Mouse (Mus musculus) ES-Bruce4 (cell line): Measurements from ENCODE around the gene Stau1.

Experiments used
- CTCF ChIP-seq: IDR thresholded peaks from one replicate; pipeline ENCODE4 v1.8.1; 2011; ENCODE audit warnings: low read depth, low read length
- EP300 ChIP-seq: IDR thresholded peaks from 2 replicates; pipeline ENCODE4 v1.6.1; 2011; ENCODE audit warnings: low read depth, low read length; ENCODE audit not compliant: insufficient read depth
- POLR2A ChIP-seq: IDR thresholded peaks from one replicate; pipeline ENCODE4 v1.8.1; 2011; ENCODE audit warnings: low read length; ENCODE audit not compliant: insufficient read depth

GRCm38 (mm10) chr2:166995021-166995795 is 891 bp downstream of the Stau1 start:
- TF ChIP-seq CTCF (no peak), EP300 (no peak), POLR2A (no peak)
